Mouse (Mus musculus) midbrain, embryonic 11.5 days (tissue): ENCODE measurements around the gene Col4a4. TPM values are rescaled to one million over a fixed set of nuclear protein-coding genes. Genes with fewer than 3 reads are reported as not detected.

ENCODE experiments used
- ATAC-seq: fragments of 200-750 bp; cut with Nextera tagmentation; 2 replicates; pipeline ENCODE4 v1.8.0; 2017; ENCODE audit warnings: moderate TSS enrichment, moderate library complexity; ENCODE audit not compliant: low FRiP score
- DNase-seq: peaks from one replicate; pipeline ENCODE4 v3.0.0; 2015; ENCODE audit warnings: low spot score; ENCODE audit errors: missing footprints
- H3K27ac ChIP-seq: fragments of 300-500 bp; sonication (generic); 2 replicates; pipeline ENCODE4 v1.5.1; 2014; ENCODE audit warnings: low read depth, low read length
- H3K27me3 ChIP-seq: fragments of 300-500 bp; sonication (generic); 2 replicates; pipeline ENCODE4 v1.6.1; 2014; ENCODE audit warnings: mild to moderate bottlenecking, low read length, moderate library complexity, mixed read lengths; ENCODE audit not compliant: control insufficient read depth, insufficient read depth
- H3K36me3 ChIP-seq: fragments of 300-500 bp; sonication (generic); 2 replicates; pipeline ENCODE4 v1.6.1; 2014; ENCODE audit warnings: mild to moderate bottlenecking, low read length, moderate library complexity, mixed read lengths; ENCODE audit not compliant: control insufficient read depth, insufficient read depth
- H3K4me1 ChIP-seq: fragments of 300-500 bp; sonication (generic); 2 replicates; pipeline ENCODE4 v1.6.1; 2014; ENCODE audit warnings: low read length; ENCODE audit not compliant: control insufficient read depth, insufficient read depth
- H3K4me2 ChIP-seq: fragments of 300-500 bp; sonication (generic); 2 replicates; pipeline ENCODE4 v1.6.1; 2014; ENCODE audit warnings: mild to moderate bottlenecking, moderate library complexity
- H3K4me3 ChIP-seq: fragments of 300-500 bp; sonication (generic); 2 replicates; pipeline ENCODE4 v1.5.1; 2014; ENCODE audit warnings: low read depth, low read length
- H3K9ac ChIP-seq: fragments of 300-500 bp; sonication (generic); 2 replicates; pipeline ENCODE4 v1.6.1; 2014; ENCODE audit warnings: low read length
- H3K9me3 ChIP-seq: fragments of 300-500 bp; sonication (generic); 2 replicates; pipeline ENCODE4 v1.6.1; 2016; ENCODE audit warnings: low read length; ENCODE audit not compliant: control insufficient read depth
- WGBS: fragments of 180-500 bp; shearing (Covaris S2); extraction: QIAGEN DNeasy Blood & Tissue Kit; methylation state at CpG from one replicate; pipeline ENCODE4 v1.1.7; 2014; 5-methylcytosine and 5-hydroxymethylcytosine counted together
- polyA plus RNA-seq: library from polyadenylated mRNA; unstranded; fragments of >200 nt; fragmentation: Nextera tagmentation; extraction: Ambion mirVana; gene quantifications from 2 replicates; pipeline ENCODE4 v1.2.1, GENCODE M21; 2014

Gene Col4a4
- polyA plus RNA-seq, 1 experiment from 2014 or later, result 0.04 TPM

- no peak; the same call in 1 of the 2 replicates for ATAC-seq
- WGBS, result 84% methylated on average over 5 of the region's 5 CpGs
- Histone ChIP-seq H3K9me3 (no peaks in the 10 kb centered on the region), H3K4me3 (no peak overlapping the region), H3K9ac (no peak overlapping the region), H3K4me2 (no peak overlapping the region), H3K27ac (no peak overlapping the region), H3K27me3 (no peaks in the 10 kb centered on the region), H3K36me3 (no peaks in the 10 kb centered on the region), H3K4me1 (no peaks in the 10 kb centered on the region)
- no peak for DNase-seq
Observed at GRCm38 (mm10) chr1:82554889-82555288, 31.8 kb downstream of the Col4a4 start.

- Histone ChIP-seq H3K9ac (no peak overlapping the region), H3K4me2 (no peak overlapping the region), H3K36me3 (no peaks in the 10 kb centered on the region), H3K4me1 (no peaks in the 10 kb centered on the region), H3K27ac (no peak overlapping the region), H3K4me3 (no peak overlapping the region), H3K27me3 (no peaks in the 10 kb centered on the region), H3K9me3 (no peaks in the 10 kb centered on the region)
- ATAC-seq, result peak; percentile 84
- 44% methylated on average over 6 of the region's 6 CpGs for WGBS
- DNase-seq, result peak; percentile 89
Observed at GRCm38 (mm10) chr1:82554443-82554850, 32.2 kb downstream of the Col4a4 start.

DNA sequence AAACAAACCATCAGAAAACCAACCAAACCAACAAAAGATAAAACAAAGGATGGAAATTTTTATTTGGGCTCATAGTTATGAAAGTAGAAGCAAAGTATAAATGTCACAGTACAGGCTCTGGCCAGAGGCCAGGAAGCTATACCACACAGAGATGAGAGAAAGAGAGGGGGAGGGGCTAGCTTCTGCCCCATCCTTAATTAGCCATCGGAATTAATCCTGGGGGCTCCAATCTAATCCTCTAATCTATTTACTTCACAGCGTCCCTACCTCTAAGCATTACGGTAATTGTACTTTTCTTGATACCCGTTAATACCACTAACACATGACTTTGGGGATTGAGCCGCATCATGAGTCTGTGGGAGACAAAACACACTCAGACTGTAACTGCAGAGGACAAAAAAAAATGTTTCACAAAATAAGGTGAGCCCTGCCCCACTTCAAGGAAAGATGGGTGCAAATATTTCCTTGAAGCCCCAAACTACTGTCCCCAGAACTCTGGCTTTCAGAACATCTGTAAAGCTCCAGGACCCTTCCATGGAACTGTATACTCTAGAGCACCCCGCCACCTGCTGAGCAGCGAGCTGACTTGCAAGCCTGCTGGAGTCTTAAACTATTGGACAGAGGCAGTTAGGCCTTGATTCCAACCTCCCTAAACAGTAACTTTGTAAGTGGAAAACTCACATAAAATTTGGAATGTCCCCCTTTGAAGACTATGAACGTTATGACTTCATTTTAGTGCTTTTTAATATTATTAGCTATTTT is 41.3 kb downstream of the Col4a4 start:
- no peak overlapping the region for H3K4me2 ChIP-seq
- no peaks in the 10 kb centered on the region for H3K27me3 ChIP-seq
- 63% methylated on average over 8 of the region's 8 CpGs for WGBS
- H3K4me1 ChIP-seq, result no peaks in the 10 kb centered on the region
- no peaks in the 10 kb centered on the region for H3K9me3 ChIP-seq
- H3K36me3 ChIP-seq, result no peaks in the 10 kb centered on the region
- ATAC-seq (no peak), DNase-seq (no peak)
- no peak overlapping the region for H3K9ac ChIP-seq
- no peak overlapping the region for H3K4me3 ChIP-seq
- H3K27ac ChIP-seq, result no peak overlapping the region

DNA sequence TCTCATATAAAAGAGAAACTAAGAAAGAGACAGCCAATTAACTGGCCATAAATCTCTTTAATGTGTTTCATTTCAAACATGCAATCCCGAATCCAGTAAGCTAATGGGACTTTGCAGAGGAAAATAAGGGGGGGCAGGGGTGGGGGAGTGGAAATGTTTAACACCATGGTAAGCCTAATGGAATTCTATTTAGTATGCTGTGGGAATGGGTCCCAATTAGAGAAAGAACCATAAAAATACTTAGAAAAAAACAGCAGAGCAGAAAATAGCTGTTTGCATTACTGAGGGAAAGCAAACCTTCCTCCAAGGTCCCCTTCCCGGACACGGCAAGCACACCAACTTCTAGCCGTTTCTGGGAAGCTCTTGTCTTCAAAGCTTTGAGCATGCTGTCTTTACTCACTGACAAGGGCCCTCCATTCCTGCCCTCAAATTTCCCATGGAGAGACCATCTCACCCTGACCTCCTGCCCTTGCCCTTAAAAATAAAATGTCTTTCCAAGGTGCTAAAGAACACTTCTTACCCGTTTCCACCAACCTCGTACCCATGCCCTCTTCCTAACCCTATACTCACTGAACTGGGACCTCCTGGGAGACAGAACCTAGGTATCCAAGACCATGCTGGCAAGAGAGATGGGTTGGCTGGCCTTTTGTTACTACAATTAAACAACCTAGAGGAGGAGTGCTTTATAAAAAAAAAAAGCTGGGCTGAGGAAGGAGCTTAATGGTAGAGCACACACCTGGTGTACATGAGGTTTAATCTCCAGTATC is 42.0 kb downstream of the Col4a4 start:
- ATAC-seq, result no peak
- no peak overlapping the region for H3K27ac ChIP-seq
- 81% methylated on average over 6 of the region's 6 CpGs for whole genome bisulfite sequencing

GRCm38 (mm10) chr1:82543934-82544333 is 42.7 kb downstream of the Col4a4 start:
- 92% methylated on average over 2 of the region's 2 CpGs for WGBS
- H3K36me3 ChIP-seq, result no peaks in the 10 kb centered on the region
- no peak overlapping the region for H3K9ac ChIP-seq
- no peak overlapping the region for H3K27ac ChIP-seq
- no peak for DNase-seq
- H3K9me3 ChIP-seq, result no peaks in the 10 kb centered on the region
- H3K4me1 ChIP-seq, result no peaks in the 10 kb centered on the region
- no peaks in the 10 kb centered on the region for H3K27me3 ChIP-seq
- no peak overlapping the region for H3K4me3 ChIP-seq
- no peak for ATAC-seq
- H3K4me2 ChIP-seq, result no peak overlapping the region

More for the DNA sequence above, 42.0 kb downstream of the Col4a4 start:
- H3K36me3 ChIP-seq, result no peaks in the 10 kb centered on the region
- H3K4me1 ChIP-seq, result no peaks in the 10 kb centered on the region
- H3K9ac ChIP-seq, result no peak overlapping the region
- DNase-seq, result no peak
- H3K4me3 ChIP-seq, result no peak overlapping the region
- H3K4me2 ChIP-seq, result no peak overlapping the region
- H3K9me3 ChIP-seq, result no peaks in the 10 kb centered on the region
- no peaks in the 10 kb centered on the region for H3K27me3 ChIP-seq

- H3K9ac ChIP-seq, result no peak overlapping the region
- no peak overlapping the region for H3K4me3 ChIP-seq
- 87% methylated on average over 5 of the region's 5 CpGs for WGBS
- ATAC-seq (no peak), DNase-seq (no peak)
- H3K4me1 ChIP-seq, result no peaks in the 10 kb centered on the region
- no peak overlapping the region for H3K4me2 ChIP-seq
- no peaks in the 10 kb centered on the region for H3K27me3 ChIP-seq
- no peaks in the 10 kb centered on the region for H3K9me3 ChIP-seq
- no peak overlapping the region for H3K27ac ChIP-seq
- H3K36me3 ChIP-seq, result no peaks in the 10 kb centered on the region
Observed at GRCm38 (mm10) chr1:82540056-82540455, 46.6 kb downstream of the Col4a4 start.

DNA sequence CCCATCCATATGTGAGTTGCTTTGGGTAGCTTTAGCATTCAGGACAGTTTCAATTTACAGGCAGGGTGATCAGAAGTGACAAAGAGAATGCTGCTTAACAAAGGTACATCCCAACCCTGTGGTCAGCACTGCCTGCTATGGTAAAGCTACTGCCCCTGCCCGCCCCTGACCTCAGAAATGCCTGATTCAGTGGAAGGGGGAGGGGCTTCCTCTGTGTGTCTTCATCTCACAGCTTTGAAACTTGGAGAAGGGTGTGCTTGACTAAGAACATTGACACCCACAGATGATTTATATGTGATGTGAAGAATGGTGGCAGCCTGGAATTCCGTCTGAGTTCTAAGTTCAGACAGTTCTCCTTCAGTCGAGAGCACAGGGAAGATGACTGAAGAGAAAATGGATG is 48.8 kb downstream of the Col4a4 start:
- WGBS, result 72% methylated on average over 3 of the region's 3 CpGs
- Histone ChIP-seq H3K4me2 (no peak overlapping the region), H3K9me3 (no peaks in the 10 kb centered on the region), H3K27ac (no peak overlapping the region), H3K36me3 (no peaks in the 10 kb centered on the region), H3K9ac (no peak overlapping the region), H3K4me3 (no peak overlapping the region), H3K27me3 (no peaks in the 10 kb centered on the region), H3K4me1 (no peaks in the 10 kb centered on the region)
- DNase-seq (no peak), ATAC-seq (no peak)

- H3K27ac ChIP-seq, result no peak overlapping the region
- H3K4me1 ChIP-seq, result no peaks in the 10 kb centered on the region
- no peaks in the 10 kb centered on the region for H3K27me3 ChIP-seq
- H3K36me3 ChIP-seq, result no peaks in the 10 kb centered on the region
- H3K9ac ChIP-seq, result no peak overlapping the region
- H3K4me3 ChIP-seq, result no peak overlapping the region
- H3K4me2 ChIP-seq, result no peak overlapping the region
- 0 out of 2 replicates have a peak, but pooled peaks have one; percentile 30 for ATAC-seq
- no peaks in the 10 kb centered on the region for H3K9me3 ChIP-seq
- DNase-seq, result no peak
- 80% methylated on average over 6 of the region's 6 CpGs for WGBS
Observed at GRCm38 (mm10) chr1:82536515-82537174, 50.0 kb downstream of the Col4a4 start.

- Histone ChIP-seq H3K36me3 (no peaks in the 10 kb centered on the region), H3K4me1 (no peaks in the 10 kb centered on the region), H3K27ac (no peak overlapping the region), H3K27me3 (no peaks in the 10 kb centered on the region), H3K9me3 (no peaks in the 10 kb centered on the region), H3K9ac (no peak overlapping the region), H3K4me3 (no peak overlapping the region), H3K4me2 (no peak overlapping the region)
- ATAC-seq (no peak), DNase-seq (no peak)
- WGBS, result 86% methylated on average over 4 of the region's 4 CpGs
Observed at GRCm38 (mm10) chr1:82527931-82528330, 58.7 kb downstream of the Col4a4 start.
